Mouse (Mus musculus) forebrain, embryonic 14.5 days (tissue): Measurements from ENCODE around the gene Tead2. TPM values are rescaled to one million over a fixed set of nuclear protein-coding genes. Genes with fewer than 3 reads are reported as not detected.

Experiments
- ATAC-seq: fragments of 200-750 bp; cut with Nextera tagmentation; 2 replicates; pipeline ENCODE4 v1.8.0; 2017; ENCODE audit warnings: mild to moderate bottlenecking, moderate library complexity
- DNase-seq: peaks from one replicate; pipeline ENCODE4 v3.0.0-alpha.2; 2015; ENCODE audit warnings: low spot score
- H3K27ac ChIP-seq: fragments of 300-500 bp; sonication (generic); 2 replicates; pipeline ENCODE4 v1.5.1; 2014; ENCODE audit warnings: low read depth, mild to moderate bottlenecking, control low read depth, low read length, moderate library complexity
- H3K27me3 ChIP-seq: fragments of 300-500 bp; sonication (generic); replicated peaks from 2 replicates; pipeline ENCODE4 v1.6.1; 2014; ENCODE audit warnings: low read length, control low read depth, mixed read lengths; ENCODE audit not compliant: control insufficient read depth, insufficient read depth
- H3K36me3 ChIP-seq: fragments of 300-500 bp; sonication (generic); 2 replicates; pipeline ENCODE4 v1.6.1; 2014; ENCODE audit warnings: low read length, control low read depth; ENCODE audit not compliant: control insufficient read depth, insufficient read depth
- H3K4me1 ChIP-seq: fragments of 300-500 bp; sonication (generic); 2 replicates; pipeline ENCODE4 v1.6.1; 2014; ENCODE audit warnings: antibody characterized with exemption, low read length, control low read depth; ENCODE audit not compliant: control insufficient read depth, insufficient read depth
- H3K4me2 ChIP-seq: fragments of 300-500 bp; sonication (generic); 2 replicates; pipeline ENCODE4 v1.6.1; 2014; ENCODE audit warnings: mild to moderate bottlenecking, control low read depth, low read length
- H3K4me3 ChIP-seq: fragments of 300-500 bp; sonication (generic); 2 replicates; pipeline ENCODE4 v1.5.1; 2014; ENCODE audit warnings: low read depth, low read length, control low read depth
- H3K9ac ChIP-seq: fragments of 300-500 bp; sonication (generic); 2 replicates; pipeline ENCODE4 v1.6.1; 2014; ENCODE audit warnings: mild to moderate bottlenecking, low read length, control low read depth, moderate library complexity
- H3K9me3 ChIP-seq: fragments of 300-500 bp; sonication (generic); replicated peaks from 2 replicates; pipeline ENCODE4 v1.6.1; 2016; ENCODE audit warnings: low read length, control low read depth, mixed read lengths; ENCODE audit not compliant: control insufficient read depth
- WGBS: fragments of 180-500 bp; shearing (Covaris S2); extraction: QIAGEN DNeasy Blood & Tissue Kit; methylation state at CpG from one replicate; pipeline ENCODE4 v1.1.7; 2014; 5-methylcytosine and 5-hydroxymethylcytosine counted together
- polyA plus RNA-seq: library from polyadenylated mRNA; unstranded; fragments of >200 nt; fragmentation: Nextera tagmentation; extraction: Ambion mirVana; gene quantifications from 2 replicates; pipeline ENCODE4 v1.2.1, GENCODE M21; 2014

Gene Tead2
- polyA plus RNA-seq, 1 experiment from 2014 or later = 95.7 TPM

DNA sequence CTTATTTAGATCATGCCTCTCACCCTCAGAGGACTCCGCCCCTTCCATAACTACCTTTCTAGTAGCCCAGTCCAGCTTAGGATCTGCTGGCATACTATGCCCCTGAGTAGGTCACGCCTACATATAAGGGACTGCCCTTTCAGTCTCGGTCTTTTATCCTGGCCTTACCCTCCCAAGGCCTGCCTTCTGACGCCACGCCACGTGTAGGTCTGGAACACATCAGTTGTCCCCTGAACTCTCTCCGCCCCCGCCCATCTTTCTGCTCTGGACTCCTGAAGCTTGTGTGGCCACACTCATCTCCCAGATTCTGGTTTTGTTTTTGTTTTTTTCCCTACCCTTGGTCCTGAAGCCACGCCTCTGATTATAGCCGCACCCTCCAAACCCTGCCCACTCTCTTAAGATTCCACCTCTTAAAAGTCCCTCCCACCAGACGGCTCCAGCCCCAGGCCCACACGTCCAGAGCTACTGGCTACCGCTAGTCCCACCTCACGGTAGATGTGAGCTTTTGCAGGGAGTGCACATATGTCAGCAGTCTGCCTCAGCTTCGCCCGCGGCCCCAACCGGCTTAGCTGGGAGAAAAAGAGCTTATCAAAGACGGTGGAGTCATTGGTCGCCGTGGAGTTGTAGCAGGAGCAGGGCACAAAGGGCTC lies 19.5 kb downstream of the Tead2 start:
- Histone ChIP-seq H3K27ac (peak overlapping the region; percentile 15; the same call in 1 of the 2 replicates), H3K4me3 (peak overlapping the region; percentile 8; the same call in 1 of the 2 replicates), H3K9ac (0 out of 2 replicates have a peak overlapping the region, but pooled peaks have one; percentile 36), H3K9me3 (no peaks in the 10 kb centered on the region), H3K4me2 (peak overlapping the region; percentile 31), H3K27me3 (0 out of 2 replicates have a peak, but pooled peaks cover 12% of the 10 kb centered on the region), H3K36me3 (peaks cover 27% of the 10 kb centered on the region), H3K4me1 (peaks cover 16% of the 10 kb centered on the region)
- WGBS = 5% methylated on average over 21 of the region's 21 CpGs
- DNase-seq (peak; percentile 73), ATAC-seq (peak; percentile 78)

DNA sequence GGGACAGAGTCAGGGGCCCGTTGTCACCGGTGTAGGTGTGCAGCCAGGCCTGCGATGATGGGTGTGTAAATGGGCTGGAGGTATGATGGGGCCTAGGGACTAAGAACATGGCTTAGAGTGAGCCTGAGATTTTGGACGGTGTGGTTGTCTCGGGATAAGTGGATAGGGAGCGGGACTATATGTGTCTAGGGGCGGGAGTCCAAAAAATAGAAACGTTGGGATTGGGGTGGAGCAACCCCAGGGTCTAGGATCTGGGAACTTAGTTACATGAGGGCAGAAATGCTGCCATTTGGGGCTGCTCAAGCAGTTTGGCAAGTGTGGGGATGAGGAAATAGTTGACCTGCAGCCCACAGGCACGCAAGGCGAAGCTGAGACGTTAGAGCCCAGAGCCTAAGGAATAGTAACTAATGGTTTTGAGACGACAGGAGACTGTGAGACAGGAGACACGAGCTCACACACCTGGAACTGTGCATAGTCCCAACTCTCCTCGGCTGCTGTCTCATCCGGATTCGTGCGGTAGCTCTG lies 20.2 kb downstream of the Tead2 start:
- ATAC-seq = no peak
- Histone ChIP-seq H3K36me3 (peaks cover 27% of the 10 kb centered on the region), H3K27me3 (0 out of 2 replicates have a peak, but pooled peaks cover 12% of the 10 kb centered on the region), H3K4me2 (peak overlapping the region; percentile 31), H3K27ac (0 out of 2 replicates have a peak overlapping the region, but pooled peaks have one; percentile 15), H3K4me3 (0 out of 2 replicates have a peak overlapping the region, but pooled peaks have one; percentile 8), H3K9me3 (no peaks in the 10 kb centered on the region), H3K4me1 (peaks cover 17% of the 10 kb centered on the region), H3K9ac (0 out of 2 replicates have a peak overlapping the region, but pooled peaks have one; percentile 36)
- DNase-seq = no peak
- 30% methylated on average over 17 of the region's 17 CpGs for WGBS

GRCm38 (mm10) chr7:45237747-45238699 lies 22.5 kb downstream of the Tead2 start:
- 0 out of 2 replicates have a peak, but pooled peaks cover 12% of the 10 kb centered on the region for H3K27me3 ChIP-seq
- no peak overlapping the region for H3K4me2 ChIP-seq
- no peak for ATAC-seq
- H3K4me1 ChIP-seq = peaks cover 22% of the 10 kb centered on the region
- 75% methylated on average over 17 of the region's 17 CpGs for WGBS
- DNase-seq = no peak
- no peak overlapping the region for H3K9ac ChIP-seq
- H3K4me3 ChIP-seq = no peak overlapping the region
- H3K27ac ChIP-seq = no peak overlapping the region
- H3K9me3 ChIP-seq = no peaks in the 10 kb centered on the region
- H3K36me3 ChIP-seq = peaks cover 5% of the 10 kb centered on the region

DNA sequence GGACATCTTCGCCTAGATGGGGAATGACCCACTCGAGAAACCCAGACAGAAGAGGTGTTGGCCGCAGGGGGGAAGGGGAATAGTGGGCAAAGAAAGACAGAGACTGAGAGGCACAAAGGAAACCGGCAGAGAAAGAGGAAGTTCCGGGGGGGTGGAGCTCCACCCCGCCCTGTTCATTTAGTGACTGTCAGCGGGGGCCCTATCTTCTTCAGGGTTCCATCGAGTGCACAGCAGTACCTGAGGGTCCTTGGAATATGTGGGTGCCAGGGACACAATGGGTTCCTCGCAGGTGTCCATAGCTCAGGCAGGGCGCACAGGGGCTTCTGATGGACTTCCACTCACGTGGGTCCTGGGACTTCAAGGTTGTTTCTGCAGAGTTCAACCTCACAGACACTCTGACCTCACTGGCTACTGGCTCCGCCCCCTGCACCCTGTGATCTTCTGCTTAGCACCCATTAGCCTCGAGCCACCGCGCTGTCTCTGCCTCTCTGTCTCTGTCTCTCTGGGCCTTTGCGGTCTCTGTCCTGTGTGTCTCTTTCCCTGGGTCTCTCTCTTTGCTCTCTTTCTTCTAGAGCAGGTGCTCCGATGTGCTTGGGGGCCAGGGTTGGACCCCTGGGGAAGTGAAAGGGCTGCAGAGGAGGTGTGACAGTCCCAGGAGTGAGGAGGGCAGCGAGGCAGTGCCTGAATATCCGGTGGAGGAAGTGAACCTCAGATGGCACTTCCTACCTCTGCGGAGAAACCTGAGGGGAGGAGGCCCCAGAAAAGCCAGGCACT lies 23.4 kb downstream of the Tead2 start, which contains the start of gene Cd37:
TSS of gene Cd37 (minus strand) at position 393 of the 774 bp plus-strand sequence.
- H3K9ac ChIP-seq = no peak within 1 kb of the TSS
- H3K4me1 ChIP-seq = peaks cover 20% of the 10 kb centered on the region
- H3K4me2 ChIP-seq = no peak within 1 kb of the TSS
- WGBS = 42% methylated on average over 20 of the region's 20 CpGs
- peaks cover 3% of the 10 kb centered on the region; the same call in 1 of the 2 replicates for H3K36me3 ChIP-seq
- H3K4me3 ChIP-seq = no peak within 1 kb of the TSS
- H3K27me3 ChIP-seq = 0 out of 2 replicates have a peak, but pooled peaks cover 12% of the 10 kb centered on the region
- H3K27ac ChIP-seq = no peak within 1 kb of the TSS
- ATAC-seq = no peak
- DNase-seq = no peak
- H3K9me3 ChIP-seq = no peaks in the 10 kb centered on the region

DNA sequence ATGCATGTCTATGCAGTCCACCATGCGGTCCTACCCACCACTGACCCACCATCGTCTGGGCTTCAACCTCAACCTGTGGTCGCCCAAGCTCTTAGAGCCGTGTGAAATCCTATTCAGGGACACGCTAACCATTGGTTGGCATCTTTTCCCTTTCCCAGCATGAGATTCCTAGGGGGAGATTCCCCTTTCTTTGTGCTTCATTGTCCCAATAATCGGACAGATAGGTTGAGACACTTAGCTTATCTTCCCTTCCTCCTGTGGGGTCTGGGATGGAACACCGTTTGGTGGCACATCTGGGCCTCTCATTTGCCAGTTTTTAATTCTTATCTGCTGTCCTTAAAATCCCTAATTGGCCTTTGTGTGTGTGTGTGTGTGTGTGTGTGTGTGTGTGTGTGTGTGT lies 24.6 kb downstream of the Tead2 start:
- Histone ChIP-seq H3K27ac (no peak overlapping the region), H3K4me1 (peaks cover 9% of the 10 kb centered on the region), H3K36me3 (no peaks in the 10 kb centered on the region), H3K4me3 (no peak overlapping the region), H3K9ac (no peak overlapping the region), H3K9me3 (no peaks in the 10 kb centered on the region), H3K27me3 (0 out of 2 replicates have a peak, but pooled peaks cover 12% of the 10 kb centered on the region), H3K4me2 (no peak overlapping the region)
- no peak for DNase-seq
- ATAC-seq = no peak
- WGBS = 64% methylated on average over 7 of the region's 7 CpGs

DNA sequence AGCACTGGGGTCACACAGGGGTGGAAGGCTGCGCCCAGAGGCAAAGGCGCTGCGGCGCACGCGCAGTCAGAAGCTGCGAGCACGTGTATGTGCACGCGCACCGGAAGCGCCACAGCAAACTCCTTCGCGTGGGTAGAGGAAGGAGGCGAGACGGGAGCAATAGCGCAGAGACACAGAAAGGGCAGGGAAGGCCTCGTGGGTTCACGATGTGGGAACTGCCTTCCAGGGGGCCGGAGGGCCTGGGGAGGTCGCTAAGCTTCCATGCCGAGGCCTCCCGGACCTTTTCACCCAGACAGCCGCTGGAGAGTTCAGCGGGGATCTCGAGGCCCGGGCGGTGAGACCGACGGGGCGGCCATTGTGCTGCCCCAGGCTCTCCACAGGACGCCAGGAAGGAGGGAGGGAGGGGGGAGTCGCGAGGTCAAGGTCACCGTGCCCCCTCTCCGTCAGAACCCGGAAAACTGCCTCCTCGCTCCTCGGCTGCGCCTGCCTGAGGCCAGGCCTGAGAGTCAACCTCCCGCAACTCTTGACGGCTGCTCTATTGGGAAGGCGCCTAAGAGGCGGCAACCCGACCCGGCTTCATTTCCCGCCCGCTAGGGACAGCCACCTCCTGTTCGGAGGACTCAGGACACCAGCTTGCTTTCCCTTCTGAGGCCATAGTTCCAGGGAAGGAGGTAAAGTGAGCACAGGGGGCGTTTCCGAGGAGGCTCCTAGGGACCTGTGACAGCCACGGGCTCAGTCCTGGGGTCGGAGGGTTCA lies 25.3 kb downstream of the Tead2 start, which contains the start of gene Slc6a16:
TSS of gene Slc6a16 (plus strand) at position 453 of the 756 bp plus-strand sequence.
- H3K4me2 ChIP-seq = peak within 1 kb of the TSS; percentile 66
- 8% methylated on average over 48 of the region's 53 CpGs for WGBS
- ATAC-seq (no peak; the same call in 1 of the 2 replicates), DNase-seq (peak; percentile 68)
- 0 out of 2 replicates have a peak, but pooled peaks cover 12% of the 10 kb centered on the region for H3K27me3 ChIP-seq
- H3K4me3 ChIP-seq = peak within 1 kb of the TSS; percentile 32
- no peaks in the 10 kb centered on the region for H3K36me3 ChIP-seq
- H3K27ac ChIP-seq = no peak within 1 kb of the TSS
- H3K9me3 ChIP-seq = no peaks in the 10 kb centered on the region
- H3K4me1 ChIP-seq = peaks cover 6% of the 10 kb centered on the region
- peak within 1 kb of the TSS; percentile 58 for H3K9ac ChIP-seq

DNA sequence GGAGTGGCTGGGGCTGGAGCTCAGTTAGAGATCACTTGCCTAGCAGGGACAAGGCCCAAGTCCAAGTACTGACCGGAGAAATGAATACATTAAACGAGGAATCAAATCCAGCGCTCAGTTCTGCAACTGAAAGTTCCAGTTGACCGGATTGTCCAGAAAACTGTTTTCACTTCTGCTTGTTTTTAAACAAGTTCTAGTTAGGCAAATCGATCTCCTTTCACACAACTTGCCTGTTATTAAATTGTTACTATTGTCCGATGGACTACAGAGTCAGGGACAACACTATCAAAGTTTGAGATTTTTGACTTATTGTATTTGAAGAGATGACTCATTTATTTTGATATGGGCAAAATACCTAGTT lies 25.8 kb downstream of the Tead2 start:
- 0 out of 2 replicates have a peak, but pooled peaks cover 12% of the 10 kb centered on the region for H3K27me3 ChIP-seq
- ATAC-seq (no peak), DNase-seq (no peak)
- H3K4me3 ChIP-seq = 0 out of 2 replicates have a peak overlapping the region, but pooled peaks have one; percentile 32
- H3K9ac ChIP-seq = peak overlapping the region; percentile 58; the same call in 1 of the 2 replicates
- peaks cover 6% of the 10 kb centered on the region for H3K4me1 ChIP-seq
- peak overlapping the region; percentile 66 for H3K4me2 ChIP-seq
- no peaks in the 10 kb centered on the region for H3K9me3 ChIP-seq
- no peaks in the 10 kb centered on the region for H3K36me3 ChIP-seq
- WGBS = 81% methylated on average over 6 of the region's 6 CpGs
- H3K27ac ChIP-seq = no peak overlapping the region
